ENCODE assay signal across 19 mouse cellular contexts in genomic region chr1:36545382-36545781, GRCm38 (mm10). TPM values are rescaled to one million over a fixed set of nuclear protein-coding genes. Genes with fewer than 3 reads are reported as not detected.
DNase-seq lines count a peak whose midpoint lies in the region; ATAC-seq and TF ChIP-seq lines count a peak whose summit lies in the region.
"Had no signal": no experiment of that assay in that cellular context is flagged by ENCODE, and none has a peak within 500 bp of the region (broad histone marks: within the 10 kb centered on the region; RNA-seq: fewer than 3 reads in every experiment).

No protein-coding gene starts in this region.

- 69% methylated on average over 2 of the region's 2 CpGs for WGBS in kidney, embryonic 15.5 days
- 74% methylated on average over 2 of the region's 2 CpGs for WGBS in kidney, embryonic 16.5 days
- 34% methylated on average over 2 of the region's 2 CpGs for WGBS in thymus, adult 2 months
- WGBS in neural tube, embryonic 15.5 days: 88% methylated on average over 2 of the region's 2 CpGs

- no peak overlapping the region for H3K27ac ChIP-seq in kidney, embryonic 15.5 days
- H3K27ac ChIP-seq in kidney, embryonic 16.5 days (ENCODE audit: low read length): no peak overlapping the region
- no peak overlapping the region; the same call in 1 of the 2 replicates for H3K27ac ChIP-seq in thymus, adult 2 months (ENCODE audit: control insufficient read depth, insufficient read depth, low read length)
- H3K27ac ChIP-seq in neural tube, embryonic 15.5 days (replicated peaks): no peak overlapping the region
- H3K27ac ChIP-seq: forebrain, embryonic 15.5 days; heart, embryonic 10.5 days; hindbrain, embryonic 14.5 days; lung, embryonic 15.5 days; midbrain, embryonic 15.5 days had no signal

- TF ChIP-seq POLR2A in thymus, adult 2 months (IDR thresholded peaks at IDR 0.05; ENCODE audit: control insufficient read depth, extremely low read depth, insufficient read depth, low read length, poor library complexity): no peak

- 0 out of 2 replicates have a peak overlapping the region, but pooled peaks have one; percentile 7 for H3K9ac ChIP-seq in kidney, embryonic 15.5 days
- H3K9ac ChIP-seq in kidney, embryonic 16.5 days (replicated peaks; ENCODE audit: low read length): no peak overlapping the region
- H3K9ac ChIP-seq in neural tube, embryonic 15.5 days (replicated peaks): no peak overlapping the region
- H3K9ac ChIP-seq: forebrain, embryonic 15.5 days; lung, embryonic 15.5 days; midbrain, embryonic 15.5 days had no signal

- H3K4me2 ChIP-seq in kidney, embryonic 15.5 days: peak overlapping the region; percentile 72; the same call in 1 of the 2 replicates
- H3K4me2 ChIP-seq in kidney, embryonic 16.5 days (replicated peaks; ENCODE audit: low read depth, low read length): no peak overlapping the region
- peak overlapping the region; percentile 81; the same call in 1 of the 2 replicates for H3K4me2 ChIP-seq in neural tube, embryonic 15.5 days

- no peak overlapping the region for H3K4me3 ChIP-seq in kidney, embryonic 15.5 days (replicated peaks)
- H3K4me3 ChIP-seq in kidney, embryonic 16.5 days (ENCODE audit: low read length): no peak overlapping the region
- H3K4me3 ChIP-seq in thymus, adult 2 months (ENCODE audit: control insufficient read depth, insufficient read depth, low read length): no peak overlapping the region
- no peak overlapping the region for H3K4me3 ChIP-seq in neural tube, embryonic 15.5 days (replicated peaks)
- H3K4me3 ChIP-seq: forebrain, embryonic 15.5 days; lung, embryonic 15.5 days had no signal

- H3K36me3 ChIP-seq in kidney, embryonic 15.5 days: peaks cover 54% of the 10 kb centered on the region
- peaks cover 41% of the 10 kb centered on the region for H3K36me3 ChIP-seq in kidney, embryonic 16.5 days (ENCODE audit: insufficient read depth, low read length)
- peaks cover 11% of the 10 kb centered on the region; the same call in 1 of the 2 replicates for H3K36me3 ChIP-seq in thymus, adult 2 months (ENCODE audit: control insufficient read depth, insufficient read depth, low read length)
- H3K36me3 ChIP-seq in neural tube, embryonic 15.5 days: peaks cover 34% of the 10 kb centered on the region

- ATAC-seq in kidney, embryonic 15.5 days (replicated peaks; ENCODE audit: low FRiP score): no peak
- ATAC-seq in kidney, embryonic 16.5 days (ENCODE audit: low FRiP score, low TSS enrichment): no peak
- no peak for ATAC-seq in neural tube, embryonic 15.5 days (ENCODE audit: low FRiP score)
- ATAC-seq: forebrain, embryonic 15.5 days; midbrain, embryonic 15.5 days had no signal

- H3K27me3 ChIP-seq in kidney, embryonic 15.5 days: no peaks in the 10 kb centered on the region
- H3K27me3 ChIP-seq in kidney, embryonic 16.5 days (ENCODE audit: insufficient read depth, low read length): no peaks in the 10 kb centered on the region
- H3K27me3 ChIP-seq in thymus, adult 2 months (ENCODE audit: control insufficient read depth, insufficient read depth, low read length): no peaks in the 10 kb centered on the region
- H3K27me3 ChIP-seq in neural tube, embryonic 15.5 days (replicated peaks): no peaks in the 10 kb centered on the region
- H3K27me3 ChIP-seq: forebrain, embryonic 15.5 days; lung, embryonic 15.5 days; midbrain, embryonic 15.5 days had no signal

- H3K9me3 ChIP-seq in kidney, embryonic 15.5 days (replicated peaks): no peaks in the 10 kb centered on the region
- no peaks in the 10 kb centered on the region for H3K9me3 ChIP-seq in kidney, embryonic 16.5 days (ENCODE audit: low read length)
- H3K9me3 ChIP-seq in neural tube, embryonic 15.5 days (replicated peaks): no peaks in the 10 kb centered on the region
- H3K9me3 ChIP-seq: forebrain, embryonic 15.5 days; G1E; heart, embryonic 10.5 days; lung, embryonic 15.5 days; midbrain, embryonic 15.5 days had no signal

- peaks cover 42% of the 10 kb centered on the region for H3K4me1 ChIP-seq in kidney, embryonic 15.5 days
- peaks cover 33% of the 10 kb centered on the region for H3K4me1 ChIP-seq in kidney, embryonic 16.5 days (ENCODE audit: insufficient read depth, low read length)
- H3K4me1 ChIP-seq in thymus, adult 2 months (replicated peaks; ENCODE audit: control insufficient read depth, insufficient read depth, low read length): peaks cover 5% of the 10 kb centered on the region
- H3K4me1 ChIP-seq in neural tube, embryonic 15.5 days: peaks cover 42% of the 10 kb centered on the region

- no peak for TF ChIP-seq CTCF in thymus, adult 2 months (IDR thresholded peaks at IDR 0.05; ENCODE audit: borderline replicate concordance, control insufficient read depth, extremely low read depth, insufficient read depth, low read length, poor library complexity)

- peak; percentile 46 to 51 for DNase-seq in adrenal gland, postnatal 36 days
- DNase-seq in adrenal gland, postnatal 25 days: no peak
- DNase-seq in thymus, postnatal 0 days (ENCODE audit: low spot score): peak; percentile 17
- no peak for DNase-seq in thymus, adult 2 months
- no peak for DNase-seq in embryo, embryonic 11 days
- DNase-seq: cerebellum, adult 9-11 months; kidney, adult 2 months had no signal

RNA-seq across cellular contexts. Expression of gene Ankrd39, which starts 1.9 kb away (rescaled TPM):
- 10 to 100 TPM; 11.3 to 12.6 TPM for total RNA-seq in adrenal gland, postnatal 36 days (2021)
- 16.5 and 19.7 TPM in 2 replicates for total RNA-seq in adrenal gland, postnatal 25 days (2021)
- 26.2 and 26.3 TPM in 2 replicates for polyA plus RNA-seq in kidney, embryonic 15.5 days (2015; fragmentation: Nextera tagmentation; extraction: Ambion mirVana)
- polyA plus RNA-seq in kidney, embryonic 16.5 days (2015; fragmentation: Nextera tagmentation; extraction: Ambion mirVana): 29.2 and 30.0 TPM in 2 replicates
- polyA plus RNA-seq in thymus, postnatal 0 days (2015; fragmentation: Nextera tagmentation; extraction: Ambion mirVana): 20.0 and 22.7 TPM in 2 replicates
- 48.4 and 51.8 TPM in 2 replicates for polyA plus RNA-seq in thymus, adult 2 months (2012; rRNA removed)
- 29.4 and 33.0 TPM in 2 replicates for polyA plus RNA-seq in neural tube, embryonic 15.5 days (2015; fragmentation: Nextera tagmentation; extraction: Ambion mirVana)

RNA-seq across cellular contexts. Expression of gene Gm42417, which starts 6.2 kb away (rescaled TPM):
- total RNA-seq in adrenal gland, postnatal 36 days (2021): under 1 TPM in 1 of 2 experiments, not detected in 1; 0.49 TPM
- not detected in 2 replicates for total RNA-seq in adrenal gland, postnatal 25 days (2021)
- polyA plus RNA-seq in kidney, embryonic 15.5 days (2015; fragmentation: Nextera tagmentation; extraction: Ambion mirVana): 0.32 and 0.75 TPM in 2 replicates
- 0.30 and 1.5 TPM in 2 replicates for polyA plus RNA-seq in kidney, embryonic 16.5 days (2015; fragmentation: Nextera tagmentation; extraction: Ambion mirVana)
- polyA plus RNA-seq in thymus, postnatal 0 days (2015; fragmentation: Nextera tagmentation; extraction: Ambion mirVana): 0.26 and 0.60 TPM in 2 replicates
- polyA plus RNA-seq in thymus, adult 2 months (2012; rRNA removed): not detected in 2 replicates
- polyA plus RNA-seq in neural tube, embryonic 15.5 days (2015; fragmentation: Nextera tagmentation; extraction: Ambion mirVana): 0.36 and 1.2 TPM in 2 replicates
- total RNA-seq: G1E; left cerebral cortex, postnatal 36 days had no signal
- polyA plus RNA-seq: forebrain, embryonic 15.5 days; kidney, adult 2 months; lung, embryonic 15.5 days; small intestine, adult 2 months; stomach, embryonic 14.5 days had no signal

RNA-seq across cellular contexts. Expression of gene Ankrd23, which starts 8.7 kb away (rescaled TPM):
- 1 to 10 TPM; 6.4 to 8.1 TPM for total RNA-seq in adrenal gland, postnatal 36 days (2021)
- total RNA-seq in adrenal gland, postnatal 25 days (2021): 14.5 and 15.4 TPM in 2 replicates
- polyA plus RNA-seq in kidney, embryonic 15.5 days (2015; fragmentation: Nextera tagmentation; extraction: Ambion mirVana): 21.8 and 22.1 TPM in 2 replicates
- 15.2 and 21.7 TPM in 2 replicates for polyA plus RNA-seq in kidney, embryonic 16.5 days (2015; fragmentation: Nextera tagmentation; extraction: Ambion mirVana)
- 10.0 and 12.0 TPM in 2 replicates for polyA plus RNA-seq in thymus, postnatal 0 days (2015; fragmentation: Nextera tagmentation; extraction: Ambion mirVana)
- 40.4 and 56.2 TPM in 2 replicates for polyA plus RNA-seq in thymus, adult 2 months (2012; rRNA removed)
- 21.6 and 21.8 TPM in 2 replicates for polyA plus RNA-seq in neural tube, embryonic 15.5 days (2015; fragmentation: Nextera tagmentation; extraction: Ambion mirVana)

RNA-seq across cellular contexts. Expression of gene Sema4c, which starts 12.8 kb away (rescaled TPM):
- 10 to 100 TPM; 18.6 to 19.5 TPM for total RNA-seq in adrenal gland, postnatal 36 days (2021)
- 19.7 and 24.2 TPM in 2 replicates for total RNA-seq in adrenal gland, postnatal 25 days (2021)
- 19.3 and 23.3 TPM in 2 replicates for polyA plus RNA-seq in kidney, embryonic 15.5 days (2015; fragmentation: Nextera tagmentation; extraction: Ambion mirVana)
- 21.4 and 21.9 TPM in 2 replicates for polyA plus RNA-seq in kidney, embryonic 16.5 days (2015; fragmentation: Nextera tagmentation; extraction: Ambion mirVana)
- 5.5 and 6.0 TPM in 2 replicates for polyA plus RNA-seq in thymus, postnatal 0 days (2015; fragmentation: Nextera tagmentation; extraction: Ambion mirVana)
- 15.5 and 16.8 TPM in 2 replicates for polyA plus RNA-seq in thymus, adult 2 months (2012; rRNA removed)
- polyA plus RNA-seq in neural tube, embryonic 15.5 days (2015; fragmentation: Nextera tagmentation; extraction: Ambion mirVana): 20.5 and 20.8 TPM in 2 replicates
- polyA plus RNA-seq: G1E had no signal

RNA-seq across cellular contexts. Expression of gene Cnnm3, which starts 33.7 kb away (rescaled TPM):
- 10 to 100 TPM; 21.5 to 34.2 TPM for total RNA-seq in adrenal gland, postnatal 36 days (2021)
- 36.7 and 53.2 TPM in 2 replicates for total RNA-seq in adrenal gland, postnatal 25 days (2021)
- polyA plus RNA-seq in kidney, embryonic 15.5 days (2015; fragmentation: Nextera tagmentation; extraction: Ambion mirVana): 3.7 and 4.0 TPM in 2 replicates
- polyA plus RNA-seq in kidney, embryonic 16.5 days (2015; fragmentation: Nextera tagmentation; extraction: Ambion mirVana): 3.5 and 3.7 TPM in 2 replicates
- 3.3 and 3.8 TPM in 2 replicates for polyA plus RNA-seq in thymus, postnatal 0 days (2015; fragmentation: Nextera tagmentation; extraction: Ambion mirVana)
- polyA plus RNA-seq in thymus, adult 2 months (2012; rRNA removed): 51.2 and 59.9 TPM in 2 replicates
- 3.1 and 4.5 TPM in 2 replicates for polyA plus RNA-seq in neural tube, embryonic 15.5 days (2015; fragmentation: Nextera tagmentation; extraction: Ambion mirVana)

Comparison
In these comparisons a context has a peak if more than half of its experiments do, and no peak if none do; other contexts are left out.
1. DNase-seq: peak in adrenal gland, postnatal 36 days (2 of 2) and thymus, postnatal 0 days (single experiment); none in adrenal gland, postnatal 25 days (single experiment), thymus, adult 2 months (single experiment) and embryo, embryonic 11 days (single experiment).